Mouse (Mus musculus) liver, adult 2 months (tissue): ENCODE results near the gene Sap25. TPM values are rescaled to one million over a fixed set of nuclear protein-coding genes. Genes with fewer than 3 reads are reported as not detected.

Experiments
- DNase-seq: peaks from one replicate; pipeline ENCODE4 v3.0.0-alpha.2; 2011; ENCODE audit warnings: low read depth, low spot score; ENCODE audit errors: extremely low read depth
- H3K27ac ChIP-seq: fragments of 200-500 bp; replicated peaks from 2 replicates; pipeline ENCODE4 v1.5.1; 2012; ENCODE audit warnings: low read depth, mild to moderate bottlenecking, control low read depth, inconsistent platforms, low read length; ENCODE audit not compliant: insufficient read depth
- H3K27me3 ChIP-seq: fragments of 200-500 bp; 2 replicates; pipeline ENCODE4 v1.6.1; 2012; ENCODE audit warnings: mild to moderate bottlenecking, moderate library complexity, low read length, inconsistent platforms; ENCODE audit not compliant: control insufficient read depth, insufficient read depth
- H3K36me3 ChIP-seq: fragments of 200-500 bp; 2 replicates; pipeline ENCODE4 v1.6.1; 2012; ENCODE audit warnings: low read length, inconsistent platforms; ENCODE audit not compliant: control insufficient read depth, insufficient read depth
- H3K4me1 ChIP-seq: fragments of 200-500 bp; 2 replicates; pipeline ENCODE4 v1.6.1; 2011; ENCODE audit warnings: low read length; ENCODE audit not compliant: control insufficient read depth, insufficient read depth
- H3K4me3 ChIP-seq: fragments of 200-500 bp; 2 replicates; pipeline ENCODE4 v1.5.1; 2011; ENCODE audit warnings: low read depth, mild to moderate bottlenecking, control low read depth, low read length, moderate library complexity; ENCODE audit not compliant: insufficient read depth
- H3K79me2 ChIP-seq: fragments of 200-500 bp; 2 replicates; pipeline ENCODE4 v1.6.1; 2012; ENCODE audit warnings: inconsistent platforms, mild to moderate bottlenecking, low read length, moderate library complexity; ENCODE audit not compliant: control insufficient read depth, insufficient read depth
- H3K9ac ChIP-seq: fragments of 200-500 bp; 2 replicates; pipeline ENCODE4 v1.6.1; 2012; ENCODE audit warnings: low read depth, mild to moderate bottlenecking, control low read depth, inconsistent platforms, low read length
- CTCF ChIP-seq: fragments of 200-500 bp; IDR thresholded peaks from 2 replicates; pipeline ENCODE4 v1.5.1; 2011; ENCODE audit warnings: low read depth, low read length, control low read depth
- POLR2A ChIP-seq: fragments of 200-500 bp; IDR thresholded peaks from 2 replicates; pipeline ENCODE4 v1.6.1; 2011; ENCODE audit warnings: low read length, control low read depth; ENCODE audit not compliant: insufficient read depth; ENCODE audit errors: extremely low read depth
- WGBS: fragments of 180-500 bp; shearing (Covaris S2); methylation state at CpG from one replicate; pipeline ENCODE4 v1.1.7; 2018; 5-methylcytosine and 5-hydroxymethylcytosine counted together
- polyA plus RNA-seq: library from polyadenylated mRNA; depleted of rRNA; stranded (reverse); fragments of >200 nt; gene quantifications from 2 replicates; pipeline ENCODE4 v1.2.3, GENCODE M21; 2012; rRNA removed
- total RNA-seq: library from RNA; depleted of rRNA; stranded (reverse); fragments of >200 nt; gene quantifications from 2 replicates; pipeline ENCODE4 v1.2.3, GENCODE M21; 2014; rRNA removed

Sap25 gene
- total and polyA plus RNA-seq, 2 experiments = 0.65 to 22.7 TPM

DNA sequence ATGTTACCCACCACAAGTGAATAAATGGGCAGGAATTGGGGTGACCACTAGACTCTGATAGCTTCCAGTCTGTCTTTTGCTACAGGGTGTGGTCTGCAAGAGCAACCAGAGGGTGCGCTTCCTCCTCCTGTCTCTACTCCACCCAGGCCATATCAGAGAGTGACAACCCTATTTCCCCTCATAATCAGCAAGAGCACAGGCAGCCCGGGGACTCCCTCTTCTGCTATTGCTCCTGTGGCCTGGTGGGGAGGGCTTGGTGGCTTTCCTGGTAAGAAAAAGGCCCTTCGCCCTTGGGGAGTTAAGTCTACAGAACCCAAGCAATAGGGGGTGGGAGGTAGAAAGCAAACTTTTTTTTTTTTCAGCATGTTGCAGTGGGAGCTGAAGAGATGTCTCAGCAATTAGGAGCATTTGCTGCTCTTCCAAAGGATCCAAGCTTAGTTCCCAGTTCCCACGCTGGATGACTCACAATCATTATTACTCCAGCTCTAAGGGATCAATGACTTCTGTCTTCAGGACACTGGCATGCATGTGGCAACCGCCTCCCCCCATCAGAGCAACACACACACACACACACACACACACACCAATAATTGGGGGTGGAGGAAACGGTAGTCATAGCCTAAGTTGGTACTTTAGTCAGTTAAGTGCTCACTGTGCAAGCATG lies 45.1 kb downstream of the Sap25 start:
- peaks cover 6% of the 10 kb centered on the region for H3K4me1 ChIP-seq
- no peaks in the 10 kb centered on the region for H3K36me3 ChIP-seq
- H3K4me3 ChIP-seq = no peak overlapping the region
- WGBS = 75% methylated on average over 6 of the region's 6 CpGs
- TF ChIP-seq CTCF (no peak), POLR2A (no peak)
- H3K27ac ChIP-seq = no peak overlapping the region
- no peak overlapping the region for H3K9ac ChIP-seq
- no peaks in the 10 kb centered on the region for H3K27me3 ChIP-seq
- DNase-seq = no peak
- H3K79me2 ChIP-seq = peaks cover 15% of the 10 kb centered on the region; the same call in 1 of the 2 replicates

DNA sequence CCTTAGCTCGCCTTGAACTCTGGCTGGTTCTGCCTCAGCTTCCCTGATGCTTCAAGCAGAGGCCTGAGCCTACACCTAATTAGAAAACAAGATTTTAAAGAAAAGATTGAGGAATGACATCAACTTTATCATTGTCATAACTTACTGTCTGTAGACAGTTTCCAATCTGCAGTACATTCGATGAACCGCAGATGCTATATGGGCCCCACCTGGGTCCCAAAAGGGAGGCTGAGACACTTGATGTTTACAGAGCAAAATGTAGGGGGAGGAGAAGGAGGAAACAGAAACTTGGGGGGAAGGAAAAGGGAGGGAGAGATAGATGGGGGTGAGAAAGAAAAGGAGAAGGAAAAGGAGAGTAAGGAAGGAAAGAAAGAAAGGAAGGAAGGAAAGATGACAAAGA lies 48.8 kb downstream of the Sap25 start:
- no peak for DNase-seq
- H3K27ac ChIP-seq = no peak overlapping the region
- no peak for TF ChIP-seq POLR2A
- no peak for TF ChIP-seq CTCF
- H3K9ac ChIP-seq = no peak overlapping the region
- H3K79me2 ChIP-seq = no peaks in the 10 kb centered on the region
- 96% methylated on average over 3 of the region's 3 CpGs for WGBS
- H3K27me3 ChIP-seq = no peaks in the 10 kb centered on the region
- no peaks in the 10 kb centered on the region for H3K36me3 ChIP-seq
- H3K4me3 ChIP-seq = no peak overlapping the region
- no peaks in the 10 kb centered on the region for H3K4me1 ChIP-seq

DNA sequence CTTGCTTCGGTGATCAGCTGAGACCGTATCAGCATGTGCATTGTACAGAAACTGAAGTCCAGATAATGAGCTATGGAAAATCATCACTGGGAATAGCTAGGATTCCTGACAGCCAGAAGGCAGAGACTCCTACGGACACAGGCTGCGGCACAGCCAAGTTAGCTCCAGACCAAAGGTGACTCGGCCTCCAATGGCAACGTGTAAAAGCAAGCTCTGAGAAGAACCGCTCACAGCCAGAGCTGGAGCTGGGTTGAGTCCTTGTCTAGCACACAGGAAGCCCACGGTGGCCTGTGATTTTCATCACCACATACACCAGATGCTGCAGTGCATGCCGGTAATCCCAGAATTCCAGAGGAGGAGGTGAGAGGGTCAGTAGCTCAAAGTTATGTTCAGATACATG lies 49.4 kb downstream of the Sap25 start:
- TF ChIP-seq POLR2A (no peak), CTCF (no peak)
- WGBS = 40% methylated on average over 9 of the region's 9 CpGs
- no peaks in the 10 kb centered on the region for H3K36me3 ChIP-seq
- H3K9ac ChIP-seq = no peak overlapping the region
- no peaks in the 10 kb centered on the region for H3K27me3 ChIP-seq
- H3K27ac ChIP-seq = no peak overlapping the region
- no peaks in the 10 kb centered on the region for H3K4me1 ChIP-seq
- DNase-seq = no peak
- H3K4me3 ChIP-seq = no peak overlapping the region
- no peaks in the 10 kb centered on the region for H3K79me2 ChIP-seq

DNA sequence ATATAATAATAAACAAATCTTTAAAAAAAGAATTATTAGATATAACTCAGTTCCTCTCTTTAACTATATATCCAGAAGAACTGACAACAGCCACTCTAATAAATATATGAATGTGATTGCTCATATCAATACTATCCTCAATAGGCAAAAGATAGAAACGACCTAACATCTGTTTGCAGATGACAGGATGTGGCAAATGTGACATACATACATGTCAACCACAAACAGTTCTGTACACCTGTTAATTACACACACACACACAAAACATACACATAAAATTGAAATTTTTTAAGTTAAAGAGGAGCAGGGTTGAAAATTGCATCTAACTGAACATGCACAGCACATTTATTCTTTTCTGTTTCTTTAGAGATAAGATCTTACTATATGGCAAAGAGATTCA lies 50.7 kb downstream of the Sap25 start:
- H3K36me3 ChIP-seq = no peaks in the 10 kb centered on the region
- no peak overlapping the region for H3K9ac ChIP-seq
- H3K79me2 ChIP-seq = no peaks in the 10 kb centered on the region
- no peak for DNase-seq
- 77% methylated on average over 1 of the region's 1 CpGs for WGBS
- H3K27me3 ChIP-seq = no peaks in the 10 kb centered on the region
- no peaks in the 10 kb centered on the region for H3K4me1 ChIP-seq
- H3K27ac ChIP-seq = no peak overlapping the region
- no peak for TF ChIP-seq CTCF
- no peak for TF ChIP-seq POLR2A
- no peak overlapping the region for H3K4me3 ChIP-seq

Other genes with a start within 250 kb of the Sap25 start
- under 0.01 TPM in 1 of 2 replicates, not detected in the other for gene Zan, start 164.3 kb upstream of the Sap25 start, total RNA-seq
- gene Zan, start 164.3 kb upstream of the Sap25 start, polyA plus RNA-seq = 0.02 TPM in 1 of 2 replicates, not detected in the other
- gene Pop7, start 138.8 kb upstream of the Sap25 start, total RNA-seq = 5.9 and 8.0 TPM in 2 replicates
- gene Pop7, start 138.8 kb upstream of the Sap25 start, polyA plus RNA-seq = 15.4 and 17.8 TPM in 2 replicates
- gene Gigyf1, start 122.8 kb upstream of the Sap25 start, total RNA-seq = 2.7 and 4.2 TPM in 2 replicates
- gene Gigyf1, start 122.8 kb upstream of the Sap25 start, polyA plus RNA-seq = 9.3 and 14.0 TPM in 2 replicates
- gene Epo, start 108.1 kb upstream of the Sap25 start, total RNA-seq = not detected in 2 replicates
- gene Epo, start 108.1 kb upstream of the Sap25 start, polyA plus RNA-seq = not detected in 2 replicates
- gene Gnb2, start 107.8 kb upstream of the Sap25 start, total RNA-seq = 87.2 and 134 TPM in 2 replicates
- 332 and 431 TPM in 2 replicates for gene Gnb2, start 107.8 kb upstream of the Sap25 start, polyA plus RNA-seq
- not detected in 2 replicates for gene Actl6b, start 87.8 kb upstream of the Sap25 start, total RNA-seq
- gene Actl6b, start 87.8 kb upstream of the Sap25 start, polyA plus RNA-seq = not detected in 2 replicates
- 225 and 288 TPM in 2 replicates for gene Tfr2, start 71.5 kb upstream of the Sap25 start, total RNA-seq
- gene Tfr2, start 71.5 kb upstream of the Sap25 start, polyA plus RNA-seq = 478 and 486 TPM in 2 replicates
- 4.3 and 6.5 TPM in 2 replicates for gene Mospd3, start 40.3 kb upstream of the Sap25 start, total RNA-seq
- gene Mospd3, start 40.3 kb upstream of the Sap25 start, polyA plus RNA-seq = 84.3 and 98.8 TPM in 2 replicates
- 4.4 and 6.7 TPM in 2 replicates for gene Pcolce, start 27.6 kb upstream of the Sap25 start, total RNA-seq
- 11.9 TPM in 2 replicates for gene Pcolce, start 27.6 kb upstream of the Sap25 start, polyA plus RNA-seq
- gene Fbxo24, start 12.3 kb upstream of the Sap25 start, total RNA-seq = 0.07 TPM in 1 of 2 replicates, not detected in the other
- gene Fbxo24, start 12.3 kb upstream of the Sap25 start, polyA plus RNA-seq = 0.05 and 0.06 TPM in 2 replicates
- gene Lrch4, start 12.2 kb upstream of the Sap25 start, total RNA-seq = 0.74 and 1.1 TPM in 2 replicates
- 10.7 and 15.0 TPM in 2 replicates for gene Lrch4, start 12.2 kb upstream of the Sap25 start, polyA plus RNA-seq
- 0.74 and 1.5 TPM in 2 replicates for gene Gm20605, start 12.2 kb upstream of the Sap25 start, total RNA-seq
- 4.3 and 5.6 TPM in 2 replicates for gene Gm20605, start 12.2 kb upstream of the Sap25 start, polyA plus RNA-seq
- 0.07 TPM in 1 of 2 replicates, not detected in the other for gene Irs3, start 4.4 kb downstream of the Sap25 start, total RNA-seq
- gene Irs3, start 4.4 kb downstream of the Sap25 start, polyA plus RNA-seq = 0.07 and 0.20 TPM in 2 replicates
- 14.8 and 22.1 TPM in 2 replicates for gene Agfg2, start 43.4 kb downstream of the Sap25 start, total RNA-seq
- 35.9 and 42.2 TPM in 2 replicates for gene Agfg2, start 43.4 kb downstream of the Sap25 start, polyA plus RNA-seq
- gene Nyap1, start 100.3 kb downstream of the Sap25 start, total RNA-seq = 0.13 and 0.18 TPM in 2 replicates
- 0.17 and 0.28 TPM in 2 replicates for gene Nyap1, start 100.3 kb downstream of the Sap25 start, polyA plus RNA-seq
- 4.4 and 4.5 TPM in 2 replicates for gene Tsc22d4, start 104.4 kb downstream of the Sap25 start, total RNA-seq
- 11.4 and 22.1 TPM in 2 replicates for gene Tsc22d4, start 104.4 kb downstream of the Sap25 start, polyA plus RNA-seq
- 11.5 and 16.7 TPM in 2 replicates for gene Ppp1r35, start 137.5 kb downstream of the Sap25 start, total RNA-seq
- gene Ppp1r35, start 137.5 kb downstream of the Sap25 start, polyA plus RNA-seq = 28.9 and 34.0 TPM in 2 replicates
- 13.7 and 15.9 TPM in 2 replicates for gene Mepce, start 146.3 kb downstream of the Sap25 start, total RNA-seq
- gene Mepce, start 146.3 kb downstream of the Sap25 start, polyA plus RNA-seq = 16.3 and 18.7 TPM in 2 replicates
- 3.3 and 4.2 TPM in 2 replicates for gene Zcwpw1, start 146.5 kb downstream of the Sap25 start, total RNA-seq
- gene Zcwpw1, start 146.5 kb downstream of the Sap25 start, polyA plus RNA-seq = 1.7 and 1.9 TPM in 2 replicates
- 3.2 TPM in 2 replicates for gene Pilra, start 194.9 kb downstream of the Sap25 start, total RNA-seq
- 2.3 and 2.4 TPM in 2 replicates for gene Pilra, start 194.9 kb downstream of the Sap25 start, polyA plus RNA-seq
- 3.2 and 6.1 TPM in 2 replicates for gene Pilrb1, start 216.8 kb downstream of the Sap25 start, total RNA-seq
- 2.7 and 5.1 TPM in 2 replicates for gene Pilrb1, start 216.8 kb downstream of the Sap25 start, polyA plus RNA-seq
- 2.1 and 3.7 TPM in 2 replicates for gene Pilrb2, start 230.5 kb downstream of the Sap25 start, total RNA-seq
- 2.2 and 4.4 TPM in 2 replicates for gene Pilrb2, start 230.5 kb downstream of the Sap25 start, polyA plus RNA-seq